Mouse (Mus musculus) hematopoietic stem cell, adult 5-6 weeks (primary cell): ENCODE measurements at regions not wholly inside any gene's neighbourhood (a gene's known extent, or its start where the extent isn't known, plus 50 kb on each side); places are given as distances from the start of the nearest gene placed in this dataset.

Source experiments
- ATAC-seq, 2 experiments: fragments of 125-278 bp in 1 of 2; replicated peaks in 1 of 2; 2 replicates each; pipeline ENCODE4 v1.8.0; 2016 to 2017; ENCODE audit warnings: inconsistent platforms in 2 of 2, mild to moderate bottlenecking in 2 of 2, moderate number of reproducible peaks in 2 of 2, low read depth in 1 of 2, moderate TSS enrichment in 1 of 2; ENCODE audit not compliant: low FRiP score in 2 of 2, poor library complexity in 2 of 2, severe bottlenecking in 2 of 2, insufficient read depth in 1 of 2, low TSS enrichment in 1 of 2

- ATAC-seq: no peak
Observed at GRCm38 (mm10) chr15:95714408-95714807, 58.6 kb upstream of the Dbx2 start.

GRCm38 (mm10) chr15:95715941-95716340, 60.2 kb upstream of the Dbx2 start:
- ATAC-seq: no peak

- no peak for ATAC-seq
Observed at GRCm38 (mm10) chr15:95723699-95724098, 66.9 kb upstream of the Ano6 start.

- peak; percentile 68 to 76 for ATAC-seq
Observed at GRCm38 (mm10) chr15:95725866-95726265, 64.8 kb upstream of the Ano6 start.

- no peak; a peak in 1 of 4 replicates for ATAC-seq
Observed at GRCm38 (mm10) chr15:95726516-95726915, 64.1 kb upstream of the Ano6 start.

GRCm38 (mm10) chr15:95735746-95736145, 54.9 kb upstream of the Ano6 start:
- ATAC-seq: no peak
